Mouse (Mus musculus) c-Kit-negative CD71-positive TER-119-positive erythroid progenitor cells, embryonic 14.5 days (primary cell): Measurements from ENCODE around the gene Sh2b2.

ENCODE experiments used
- DNase-seq: peaks from one replicate; pipeline ENCODE4 v3.0.0-alpha.2; 2013; ENCODE audit warnings: low read depth, low spot score

Sh2b2 gene

DNA sequence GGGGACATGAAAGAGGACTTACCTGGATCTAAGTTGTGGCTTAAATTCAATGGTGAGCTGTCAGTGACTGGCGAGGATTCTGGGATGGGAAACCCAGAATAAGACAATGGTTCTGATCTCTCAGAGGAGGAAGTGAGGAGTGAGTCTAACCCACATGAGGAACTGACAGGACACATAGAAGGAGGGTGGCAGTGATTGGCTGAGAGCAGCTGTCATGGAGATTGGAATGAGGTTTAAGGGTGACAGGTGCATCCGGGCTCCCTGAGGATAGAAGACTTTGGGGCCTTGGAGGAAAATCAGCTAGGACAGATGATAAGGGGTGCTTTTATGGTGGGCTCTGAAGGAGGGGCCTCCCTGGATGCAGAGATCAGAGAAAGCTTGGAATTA lies at the start of gene Sh2b2:
TSS of gene Sh2b2 (minus strand) at position 105 of the 387 bp plus-strand sequence.
- DNase-seq: no peak

DNA sequence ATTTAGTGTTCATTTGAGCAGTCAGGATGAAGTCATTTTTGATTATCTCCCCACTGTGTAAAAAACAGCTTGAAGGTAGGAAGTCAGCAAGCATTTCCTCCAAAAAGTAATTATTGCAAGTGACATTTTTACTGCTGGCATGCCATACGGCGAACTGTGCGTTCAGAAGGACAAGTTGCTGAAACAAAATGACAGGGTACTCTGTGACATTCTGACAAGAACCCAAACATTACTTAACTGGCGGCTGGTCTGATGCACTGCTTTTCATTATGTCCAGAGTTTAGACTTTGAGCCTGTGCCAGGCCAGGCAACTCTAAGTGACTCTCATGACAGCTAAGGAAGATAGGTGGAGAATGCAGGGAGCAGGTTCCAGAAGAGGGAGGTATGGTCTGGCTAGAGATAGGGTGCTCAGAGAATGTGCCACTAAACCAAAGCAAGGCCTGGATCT lies 46.6 kb upstream of the Sh2b2 start:
- DNase-seq: no peak

DNA sequence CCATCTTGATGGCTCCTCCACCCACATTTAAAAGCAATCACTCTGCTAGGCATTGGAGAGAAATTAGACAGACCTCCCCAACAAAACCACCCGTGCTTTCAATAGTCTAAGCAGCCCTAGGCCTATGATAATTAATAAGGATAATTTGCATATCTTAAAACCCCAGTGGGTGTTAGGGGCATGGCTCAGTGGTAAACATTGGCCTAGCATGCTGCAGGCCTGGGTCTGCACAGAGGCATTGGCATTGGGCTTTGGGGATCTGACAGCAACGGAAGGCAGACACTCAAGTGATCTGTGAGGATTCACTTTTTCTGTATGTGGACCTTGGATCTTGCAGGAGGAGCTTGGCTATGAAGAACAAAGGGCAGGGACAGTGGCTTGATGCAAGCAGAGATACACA lies 46.0 kb upstream of the Sh2b2 start:
- DNase-seq: no peak

DNA sequence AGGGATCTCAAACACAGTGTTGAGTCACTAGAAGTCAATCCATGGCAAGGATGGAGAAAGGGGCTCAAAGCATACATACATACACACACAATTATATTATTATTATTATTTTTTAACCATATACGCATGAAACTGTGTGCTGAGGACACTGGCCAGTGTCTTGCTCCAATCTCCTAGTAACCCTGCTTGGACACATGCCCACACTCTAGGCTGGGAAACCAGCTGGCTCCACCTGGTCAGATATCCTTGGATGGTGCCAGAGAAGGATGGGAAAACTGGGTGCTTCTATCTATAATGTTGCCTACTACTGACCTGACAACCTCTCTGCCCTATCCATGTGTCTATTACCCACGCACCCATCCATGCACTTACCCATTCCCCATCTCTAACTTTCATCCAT lies 45.2 kb upstream of the Sh2b2 start:
- no peak for DNase-seq

DNA sequence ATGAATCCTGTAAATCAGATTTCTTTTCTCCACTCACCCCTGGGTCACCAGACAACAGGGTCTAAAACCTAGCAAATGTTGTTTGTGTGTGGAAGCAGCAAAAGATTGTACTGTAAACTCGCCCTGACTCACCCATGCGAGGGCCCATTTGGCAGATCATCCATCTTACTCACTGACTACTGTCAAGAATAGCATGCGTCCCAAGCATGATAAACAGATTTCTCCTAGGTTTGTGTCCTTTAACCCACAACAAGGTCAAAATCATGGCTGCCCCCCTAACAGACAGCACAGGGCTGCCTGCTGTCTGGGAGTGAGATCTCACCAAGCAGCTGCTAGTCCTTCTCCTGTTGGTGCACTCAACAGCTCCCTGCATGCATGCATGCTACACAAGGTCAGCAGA lies 43.4 kb upstream of the Sh2b2 start:
- DNase-seq: no peak

DNA sequence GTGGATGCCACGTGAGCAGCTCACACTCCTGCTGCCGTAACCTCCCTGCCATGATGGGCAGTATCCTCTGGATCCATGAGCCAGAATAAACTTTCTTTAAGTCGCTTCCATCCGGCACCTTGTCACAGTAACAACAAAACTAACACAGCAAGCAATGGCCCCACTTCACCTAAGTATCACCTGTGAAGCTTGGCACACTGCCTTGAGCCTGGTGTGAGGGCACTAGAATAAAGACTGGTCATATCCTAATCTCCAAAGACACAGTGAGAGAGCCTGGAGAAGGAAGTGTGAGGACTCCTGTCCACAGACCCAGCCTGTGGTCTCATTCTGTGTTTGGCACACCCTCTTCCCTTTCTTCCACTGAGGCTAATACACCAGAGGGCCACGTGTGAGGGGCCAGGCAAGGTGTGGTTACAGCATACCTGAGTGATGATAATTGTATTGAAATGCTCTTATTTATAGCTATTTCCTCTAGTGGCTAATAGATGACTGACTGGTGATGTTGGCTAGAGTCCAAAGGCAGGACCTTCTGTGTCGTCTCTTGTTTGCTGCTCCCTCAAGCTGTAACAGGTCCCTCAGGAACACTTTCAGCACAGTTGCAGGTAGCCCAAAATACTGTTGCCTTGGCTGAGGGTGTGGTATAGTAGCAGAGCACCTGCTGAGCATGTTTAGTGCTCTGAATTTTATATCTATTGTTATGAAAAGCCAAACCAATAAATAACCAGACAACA lies 42.2 kb upstream of the Sh2b2 start:
- no peak for DNase-seq

DNA sequence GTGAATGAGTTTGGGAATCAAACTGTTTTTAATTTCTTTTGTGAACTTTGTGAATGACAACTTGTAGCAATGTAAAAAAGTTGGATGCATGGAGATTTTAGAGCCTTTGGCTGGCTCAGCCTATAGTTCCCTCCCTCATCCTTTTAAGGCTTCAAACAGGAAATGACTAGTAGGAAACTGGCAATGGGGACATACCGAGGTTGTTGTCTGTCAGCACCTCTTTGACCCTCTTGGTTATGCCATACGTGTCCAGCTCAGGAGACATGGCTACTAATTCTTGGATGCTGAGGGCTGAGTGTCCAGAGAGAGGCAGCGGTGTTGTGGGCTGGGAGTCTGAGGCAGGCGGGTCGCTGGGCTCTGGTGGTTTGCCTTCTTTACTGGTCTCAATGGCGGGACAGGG lies 40.2 kb upstream of the Sh2b2 start:
- no peak for DNase-seq

DNA sequence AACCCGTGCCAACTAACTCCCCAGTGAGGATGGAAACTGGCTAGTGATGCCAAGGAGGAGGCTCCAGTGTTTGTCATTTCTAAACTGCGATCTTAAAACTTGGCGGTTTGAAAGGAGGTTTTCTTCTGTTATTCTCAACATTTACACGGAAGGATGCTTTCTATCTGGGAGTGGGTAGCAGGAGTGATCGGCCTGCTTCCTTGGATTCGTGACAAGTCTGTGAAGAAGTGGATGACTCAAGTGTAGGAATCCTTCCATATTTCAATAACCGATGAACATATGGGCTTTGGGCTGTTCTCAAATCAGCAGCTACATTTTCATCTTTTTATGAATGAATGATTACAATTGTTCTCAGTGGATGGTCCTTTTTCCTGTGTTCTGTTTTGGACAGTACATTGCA lies 38.8 kb upstream of the Sh2b2 start:
- DNase-seq: no peak

DNA sequence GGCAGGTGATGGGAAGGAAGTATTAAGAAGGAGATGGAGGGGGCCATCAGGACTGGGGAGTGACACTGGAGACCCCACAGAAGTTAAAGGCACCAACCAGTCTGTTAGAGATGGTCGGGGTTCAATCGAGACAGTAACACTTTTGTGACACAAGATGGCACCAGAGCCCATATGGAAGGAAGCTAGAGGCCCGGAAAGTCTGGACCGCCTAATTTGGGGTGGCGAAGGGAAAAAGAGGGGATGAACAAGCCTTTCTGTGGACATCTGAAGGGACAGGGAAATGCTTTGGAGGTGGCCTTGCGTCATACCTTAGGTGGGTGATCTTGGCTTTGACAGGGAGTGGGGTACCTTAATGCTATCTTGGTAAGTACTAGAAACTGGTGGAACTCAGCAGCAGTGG lies 35.0 kb upstream of the Sh2b2 start:
- no peak for DNase-seq

DNA sequence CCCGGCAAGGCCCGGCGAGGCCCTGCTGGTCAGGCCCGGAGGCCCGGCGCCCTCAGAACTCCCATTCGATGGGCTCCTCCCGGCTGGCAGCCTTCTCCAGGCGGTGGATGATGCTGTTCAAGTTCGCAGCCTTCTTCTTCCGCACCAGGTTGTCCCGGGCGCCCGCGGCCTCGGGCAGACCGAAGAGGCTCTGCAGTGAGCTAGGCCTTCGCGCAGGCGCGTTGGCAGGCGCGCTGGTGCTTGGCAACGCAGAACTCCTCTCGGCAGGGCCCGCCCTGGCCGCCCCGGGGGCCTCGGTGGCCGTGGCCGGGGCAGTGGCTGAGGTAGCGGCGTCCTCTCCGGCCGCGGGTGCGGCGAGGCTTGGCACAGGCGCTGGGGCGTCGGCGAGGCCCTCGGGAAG lies 28.4 kb upstream of the Sh2b2 start:
- no peak for DNase-seq

DNA sequence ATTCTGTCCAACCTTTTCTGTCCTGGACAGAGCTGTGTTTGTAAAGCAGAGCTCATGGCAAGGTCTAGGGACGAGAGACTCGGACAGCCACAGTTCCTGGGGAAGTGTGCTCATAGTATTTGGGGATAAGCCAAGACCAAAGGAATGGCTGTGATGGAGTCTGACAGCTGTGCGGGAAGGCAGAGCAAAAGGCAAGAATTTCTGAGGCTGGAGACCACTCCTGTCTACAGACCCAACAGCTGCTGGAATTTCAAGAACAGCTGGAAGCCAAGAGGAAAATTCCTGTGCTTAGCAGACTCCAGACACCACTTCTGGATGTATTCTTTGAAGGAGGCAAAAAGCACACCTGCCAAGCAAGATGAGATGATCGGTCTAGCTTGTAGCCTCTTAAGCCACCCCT lies 23.6 kb upstream of the Sh2b2 start:
- DNase-seq: no peak

DNA sequence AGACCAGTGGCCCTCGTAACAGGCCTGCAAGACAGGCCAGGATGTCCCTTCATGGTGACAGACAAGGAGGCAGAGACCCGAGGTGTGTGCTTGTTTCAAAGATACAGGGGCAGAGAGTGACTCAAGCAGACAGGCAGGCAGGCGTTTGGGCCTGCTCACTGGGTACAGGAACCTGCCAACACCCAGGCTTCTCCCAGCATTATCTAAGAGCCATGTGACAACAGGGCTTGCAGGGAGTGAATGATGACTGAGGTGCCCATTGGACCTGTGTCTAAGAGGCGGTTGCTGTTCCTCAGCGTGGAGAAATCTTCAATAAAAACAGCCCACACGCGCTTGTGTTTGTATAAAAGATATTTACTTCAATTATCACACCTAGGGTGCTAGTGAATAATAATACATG lies 19.7 kb upstream of the Sh2b2 start:
- DNase-seq: no peak

DNA sequence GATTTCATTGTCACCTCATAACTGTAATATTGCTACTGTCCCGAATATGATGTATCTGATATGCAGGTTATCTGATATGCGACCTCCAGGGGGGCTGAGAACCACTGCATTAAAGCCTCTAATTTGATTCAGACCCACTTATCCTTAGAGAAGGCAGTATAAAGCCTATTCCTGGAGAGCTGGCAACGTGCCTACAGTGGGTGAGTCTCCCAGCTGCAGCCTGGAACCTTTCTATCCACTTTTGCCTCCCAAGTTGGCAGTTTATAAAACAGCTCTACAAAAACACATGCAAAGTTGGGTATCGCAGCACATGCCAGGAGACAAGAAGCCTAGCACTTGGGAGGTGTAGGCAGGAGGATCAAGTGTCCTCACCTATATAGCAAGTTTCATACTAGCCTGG lies 17.0 kb upstream of the Sh2b2 start:
- DNase-seq: no peak

DNA sequence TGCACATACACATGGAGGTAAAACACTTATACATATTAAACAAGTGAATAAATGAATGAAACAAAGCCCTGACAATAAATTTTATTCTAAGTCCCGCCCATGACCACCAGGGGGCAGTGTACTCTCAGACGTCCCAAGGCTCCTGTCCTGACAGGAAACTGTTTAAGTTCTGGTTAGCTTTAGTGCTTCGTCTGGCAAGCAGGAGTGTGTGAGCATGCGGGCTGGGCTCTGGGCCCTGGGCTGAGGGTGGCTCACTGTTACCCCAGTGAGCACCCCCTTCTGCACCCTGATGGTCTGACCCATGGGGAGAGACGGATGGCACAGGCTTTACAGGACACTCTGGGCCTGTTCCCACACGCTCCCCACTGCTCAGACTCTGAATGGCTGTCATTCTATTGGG lies 12.6 kb upstream of the Sh2b2 start:
- peak; percentile 47 for DNase-seq

DNA sequence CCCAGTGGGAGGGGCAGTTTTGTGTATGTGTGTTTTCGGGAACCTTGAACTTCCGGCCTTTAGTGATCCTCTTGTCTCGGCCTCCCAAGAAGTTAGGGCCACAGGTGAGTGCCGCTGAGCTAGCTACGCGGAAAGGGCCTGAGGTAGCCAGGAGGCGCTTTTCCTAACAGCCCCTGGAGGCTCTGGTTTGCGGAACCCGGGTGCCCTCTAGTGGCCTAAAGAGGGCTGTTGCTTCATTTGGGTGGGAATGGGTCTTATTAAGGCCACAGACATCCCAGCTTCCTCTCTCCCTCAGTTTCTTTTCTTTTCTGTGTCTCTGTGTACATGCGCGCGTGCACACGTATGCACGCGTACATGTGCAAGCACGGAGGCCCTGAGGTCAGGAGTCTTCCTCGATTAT lies 6.5 kb upstream of the Sh2b2 start:
- DNase-seq: peak; percentile 24

DNA sequence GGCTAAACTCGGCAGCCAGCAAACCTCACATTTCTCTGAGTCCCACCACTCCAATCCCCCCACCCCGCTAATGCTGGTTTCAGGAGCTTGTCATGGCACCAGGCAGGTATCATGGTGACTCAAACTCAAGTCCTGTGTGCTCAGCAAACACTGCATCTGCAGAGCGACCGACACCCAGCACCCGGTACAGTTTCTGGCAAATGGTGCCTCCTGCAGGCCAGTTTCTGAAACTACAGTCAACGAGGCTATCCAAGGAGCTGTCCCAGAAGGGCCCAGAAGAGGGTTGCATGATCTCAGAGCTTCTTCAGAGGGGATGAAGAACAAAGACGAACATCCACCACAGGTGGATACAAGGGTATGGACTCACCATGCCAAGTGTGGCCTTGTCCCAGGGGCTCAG lies 4.6 kb upstream of the Sh2b2 start:
- no peak for DNase-seq

DNA sequence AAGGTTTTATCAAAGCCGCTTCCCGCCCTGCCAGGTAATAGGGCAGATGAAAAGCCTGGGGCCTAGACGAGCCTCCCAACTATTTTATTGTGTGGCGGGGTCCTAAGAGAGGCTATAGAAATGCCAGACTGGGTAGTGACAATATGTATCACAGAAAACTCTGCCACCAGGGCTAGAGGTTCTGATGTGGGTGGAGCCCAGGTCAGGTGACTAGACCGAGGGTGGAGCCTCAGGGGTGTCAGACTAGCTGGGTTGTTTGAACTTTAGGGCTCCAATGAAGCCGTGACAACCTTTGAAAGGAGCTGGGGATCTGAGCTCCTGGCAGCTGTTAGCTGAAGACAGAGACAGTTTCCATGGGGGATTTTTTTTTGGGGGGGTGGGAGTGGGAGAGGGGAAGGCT lies 2.1 kb upstream of the Sh2b2 start:
- no peak for DNase-seq

DNA sequence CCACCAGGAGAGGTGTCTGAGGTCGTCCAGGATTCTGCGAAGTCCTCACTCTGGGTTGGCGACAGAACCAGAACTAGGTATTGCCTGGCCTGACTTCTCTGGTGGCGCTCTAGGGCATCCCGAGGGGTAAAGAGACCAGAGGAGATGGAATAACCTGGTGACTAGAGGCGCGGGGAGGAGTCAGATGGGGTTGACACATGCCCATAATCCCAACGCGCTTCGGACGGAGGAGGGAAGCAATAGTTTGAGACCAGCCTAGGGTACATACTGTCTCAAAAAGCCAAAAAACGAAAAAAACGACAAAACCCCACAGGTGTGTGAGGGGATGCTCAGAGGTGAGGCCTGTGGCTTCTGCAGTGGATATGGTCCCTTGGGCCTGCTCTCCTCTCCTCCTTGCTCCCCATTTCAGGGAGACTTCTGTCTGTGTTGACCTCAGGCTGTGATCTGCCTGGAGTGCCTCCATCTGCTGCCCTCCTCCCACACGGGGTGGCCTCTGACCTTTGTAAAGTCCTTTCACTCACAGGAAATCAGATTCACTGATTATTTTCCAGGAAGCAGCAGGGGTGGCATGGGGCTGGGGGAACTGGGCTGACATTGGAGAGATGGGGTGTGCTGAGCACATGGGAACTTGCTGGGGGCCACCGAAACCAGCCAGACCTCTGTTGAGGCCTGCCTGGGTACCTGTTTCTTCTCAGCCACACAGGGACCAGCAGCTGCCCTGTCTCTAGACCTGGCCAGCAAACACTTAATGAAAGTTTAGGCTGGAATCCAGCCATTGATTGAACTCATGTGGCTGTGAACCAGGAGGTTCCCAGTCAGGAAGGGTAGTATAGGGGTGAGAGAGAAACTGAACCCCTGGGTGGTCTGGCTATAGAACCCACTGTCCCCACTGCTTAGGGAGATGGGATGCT lies 560 bp downstream of the Sh2b2 start:
- DNase-seq: no peak

DNA sequence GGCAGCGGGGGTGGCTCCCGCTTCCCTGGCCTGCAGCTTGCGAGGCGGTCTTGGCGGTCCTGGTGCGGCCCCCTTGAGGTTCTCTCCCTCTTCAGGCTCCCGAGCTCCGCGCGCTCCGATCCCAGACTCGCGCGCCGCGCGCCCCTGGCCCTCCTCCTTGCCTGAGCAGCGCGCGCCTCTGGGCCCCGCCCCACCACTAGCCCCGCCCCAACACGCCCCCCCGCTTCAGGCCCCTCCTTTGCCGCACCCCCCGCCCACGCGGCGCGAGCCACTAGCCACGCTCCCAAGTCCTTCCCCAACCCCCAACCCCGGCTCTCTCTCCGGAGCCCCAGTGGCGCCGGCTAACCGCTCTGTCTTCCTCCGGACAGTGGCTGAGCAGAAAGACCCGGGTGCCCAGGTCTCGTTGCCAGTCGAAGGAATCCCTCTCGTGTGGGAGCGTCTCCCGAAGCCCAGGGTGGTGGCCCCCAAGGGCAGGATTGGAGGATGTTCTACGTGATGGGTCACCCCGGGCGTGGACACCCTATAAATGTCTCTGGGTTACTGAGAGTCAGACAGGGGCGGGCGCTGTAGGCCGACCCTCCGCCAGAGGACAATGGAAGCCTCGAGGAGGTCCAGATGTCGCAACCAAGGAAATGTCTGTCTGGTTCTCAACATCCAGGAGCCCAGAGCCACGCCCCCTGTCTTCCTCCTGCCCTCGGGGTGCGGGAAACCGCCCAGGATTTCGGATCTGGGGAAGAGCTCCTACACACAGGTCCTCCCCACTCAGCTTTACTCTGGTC lies 1.4 kb downstream of the Sh2b2 start:
- no peak for DNase-seq

DNA sequence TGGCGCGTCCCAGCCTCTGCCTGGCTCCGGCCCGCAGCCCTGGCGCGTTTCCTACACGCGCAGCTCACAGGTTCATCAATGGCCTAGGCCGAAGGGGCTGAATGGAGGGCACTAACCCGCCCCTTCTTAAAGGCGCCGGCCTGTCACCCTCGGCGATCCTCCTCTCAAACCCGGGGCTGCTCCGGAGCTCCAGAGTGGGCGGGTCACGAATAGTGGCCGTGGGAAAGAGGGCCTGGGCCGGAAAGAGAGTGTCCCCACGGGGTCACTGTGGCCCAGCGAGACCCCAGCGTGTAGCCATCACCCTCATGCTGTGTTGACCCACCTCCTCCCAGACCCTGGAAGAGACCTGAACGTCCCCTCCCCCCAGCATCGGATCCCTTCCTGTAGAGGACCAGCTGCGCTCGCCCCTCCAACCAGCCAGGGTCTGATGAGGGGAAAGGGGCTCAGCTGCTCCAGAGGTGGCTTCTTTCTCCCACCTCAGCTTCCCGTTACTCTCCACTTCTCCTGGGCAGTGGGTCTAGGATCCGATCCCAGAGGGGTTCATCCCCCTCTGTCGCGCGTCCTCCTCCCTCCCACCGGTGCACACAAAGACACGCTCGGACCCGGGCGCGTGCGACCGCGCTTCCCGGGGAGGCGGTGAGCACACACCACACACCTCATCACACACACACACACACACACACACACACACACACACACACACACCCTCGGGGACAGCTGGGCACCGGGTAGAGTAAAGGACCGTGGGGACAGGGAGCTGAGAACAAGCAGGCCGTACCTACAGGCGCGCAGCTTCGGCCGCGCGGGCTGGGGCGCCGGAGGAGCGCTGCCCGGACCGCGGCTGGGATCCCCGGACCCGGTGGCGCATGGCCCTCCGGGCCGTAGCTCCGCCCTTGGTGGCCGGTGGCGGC lies 2.2 kb downstream of the Sh2b2 start:
- no peak for DNase-seq

DNA sequence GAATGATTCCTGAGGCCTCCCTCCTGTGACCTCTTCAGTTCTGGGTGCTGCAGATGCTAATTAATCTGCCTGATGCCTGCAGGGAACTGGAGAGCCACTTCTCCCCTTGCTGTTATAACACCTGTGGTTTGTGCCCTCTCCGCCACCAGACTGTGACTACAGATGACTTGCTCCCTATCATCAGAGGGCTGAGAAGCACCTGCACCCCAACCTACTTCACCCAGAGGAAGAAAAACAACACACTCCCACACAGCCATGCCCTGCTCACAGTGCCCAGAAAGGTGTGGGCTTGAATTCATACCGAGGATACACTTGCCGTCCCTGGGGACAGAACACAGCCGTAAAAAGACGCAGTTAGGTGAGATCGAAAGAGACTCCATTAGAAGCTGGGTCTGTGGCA lies 5.2 kb downstream of the Sh2b2 start:
- DNase-seq: no peak
